Mouse (Mus musculus): ENCODE results near the gene Il6st.
"Not testable (repeated sequence)": the region's sequence is repeated elsewhere in the genome, so short reads cannot be mapped to it uniquely, and the experiment has no call there.

Il6st gene

GRCm38 (mm10) chr13:112463868-112464625, at the start of gene Il6st:
Il6st (plus strand) TSS chr13:112464070.
- DNase-seq (ENCODE audit: low read depth, low spot score), result peak; percentile 89

DNA sequence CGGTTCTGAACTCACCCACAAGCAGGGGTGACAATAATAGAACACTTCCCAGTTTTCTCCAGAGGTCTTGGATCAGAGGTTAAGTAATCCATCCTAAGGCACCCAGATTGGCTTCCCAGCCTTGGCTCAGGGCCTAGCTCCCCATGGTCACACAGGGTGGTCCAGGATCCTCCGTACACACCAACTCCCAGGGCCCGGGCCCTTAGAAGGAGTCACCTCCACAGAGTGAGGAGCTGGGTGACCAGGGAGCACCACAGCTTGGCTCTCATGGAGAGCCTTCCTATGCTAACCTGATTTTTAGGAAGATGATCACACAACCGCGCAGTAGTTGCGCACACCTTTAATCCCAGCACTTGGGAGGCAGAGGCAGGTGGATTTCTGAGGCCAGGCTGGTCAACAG, 48.0 kb upstream of the Il6st start:
- DNase-seq (ENCODE audit: low read depth, low spot score), result no peak

DNA sequence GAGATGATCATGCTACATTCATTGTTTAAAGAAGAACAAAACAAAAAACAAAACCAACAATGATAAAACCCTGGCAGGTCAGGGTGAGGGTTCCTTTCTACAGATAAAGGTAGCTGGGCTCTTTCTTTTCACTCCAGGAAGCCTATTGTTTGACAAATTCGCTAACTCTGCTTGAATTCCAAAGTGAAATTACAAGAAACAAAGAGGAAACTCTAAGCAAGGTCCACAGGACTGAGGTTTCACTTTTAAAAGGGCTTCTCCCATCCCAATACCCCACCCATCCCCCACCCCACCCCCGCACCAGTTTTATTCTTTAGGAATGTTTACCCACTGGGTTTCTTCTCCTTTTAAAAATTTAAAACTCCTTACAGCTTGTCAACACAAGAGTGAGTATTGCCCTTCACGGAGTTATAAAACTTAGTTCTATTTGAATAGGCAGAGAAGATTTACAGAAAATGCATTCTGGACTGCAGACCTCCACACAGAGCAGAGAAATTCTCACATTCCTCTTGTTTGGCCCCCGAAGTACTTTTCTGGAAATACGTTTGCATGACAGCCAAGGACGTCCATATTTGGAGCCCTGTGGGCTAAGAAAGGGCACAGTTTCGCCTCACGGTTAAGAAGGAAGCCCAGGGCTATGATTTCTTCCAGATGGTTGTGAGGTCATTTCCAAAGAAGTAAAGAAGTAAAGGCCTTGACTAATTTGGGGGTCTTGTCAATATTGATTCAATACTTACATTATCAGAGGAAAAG, 47.3 kb upstream of the Il6st start:
- peak; percentile 59 for DNase-seq (ENCODE audit: low read depth, low spot score)

- DNase-seq (ENCODE audit: low read depth, low spot score), result peak; percentile 35
Measured at GRCm38 (mm10) chr13:112417163-112417523, 46.7 kb upstream of the Il6st start.

- DNase-seq (ENCODE audit: low read depth, low spot score), result no peak
Measured at GRCm38 (mm10) chr13:112417861-112418423, 45.9 kb upstream of the Il6st start.

- DNase-seq (ENCODE audit: low read depth, low spot score), result no peak
Measured at GRCm38 (mm10) chr13:112418595-112418994, 45.3 kb upstream of the Il6st start.

DNA sequence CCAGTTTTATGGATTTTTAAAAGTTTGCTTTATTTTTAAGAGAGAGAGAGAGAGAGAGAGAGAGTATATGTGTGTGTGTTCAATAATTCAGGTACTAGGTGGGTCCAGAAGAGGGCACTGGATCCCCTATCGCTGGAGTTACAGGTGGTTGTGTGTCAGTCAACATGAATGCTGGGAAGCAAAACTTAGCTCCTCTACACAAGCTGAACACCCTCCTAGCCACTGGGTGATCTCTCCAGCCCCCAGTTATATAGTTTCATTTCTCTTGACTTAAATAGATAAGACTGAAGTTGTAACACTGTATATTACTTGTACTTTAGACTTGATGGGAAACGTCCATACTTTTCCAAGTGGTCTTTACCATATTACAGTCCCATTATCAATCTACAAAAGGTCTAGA, 39.7 kb upstream of the Il6st start:
- DNase-seq (ENCODE audit: low read depth, low spot score), result no peak

- no peak for DNase-seq (ENCODE audit: low read depth, low spot score)
Measured at GRCm38 (mm10) chr13:112424635-112425034, 39.2 kb upstream of the Il6st start.

GRCm38 (mm10) chr13:112425181-112425654, 38.7 kb upstream of the Il6st start:
- no peak for DNase-seq (ENCODE audit: low read depth, low spot score)

- no peak for DNase-seq (ENCODE audit: low read depth, low spot score)
Measured at GRCm38 (mm10) chr13:112426265-112427135, 37.4 kb upstream of the Il6st start.

- DNase-seq (ENCODE audit: low read depth, low spot score), result not testable (repeated sequence)
Measured at GRCm38 (mm10) chr13:112427136-112427470, 36.8 kb upstream of the Il6st start.

GRCm38 (mm10) chr13:112427521-112427920, 36.3 kb upstream of the Il6st start:
- no peak for DNase-seq (ENCODE audit: low read depth, low spot score)

DNA sequence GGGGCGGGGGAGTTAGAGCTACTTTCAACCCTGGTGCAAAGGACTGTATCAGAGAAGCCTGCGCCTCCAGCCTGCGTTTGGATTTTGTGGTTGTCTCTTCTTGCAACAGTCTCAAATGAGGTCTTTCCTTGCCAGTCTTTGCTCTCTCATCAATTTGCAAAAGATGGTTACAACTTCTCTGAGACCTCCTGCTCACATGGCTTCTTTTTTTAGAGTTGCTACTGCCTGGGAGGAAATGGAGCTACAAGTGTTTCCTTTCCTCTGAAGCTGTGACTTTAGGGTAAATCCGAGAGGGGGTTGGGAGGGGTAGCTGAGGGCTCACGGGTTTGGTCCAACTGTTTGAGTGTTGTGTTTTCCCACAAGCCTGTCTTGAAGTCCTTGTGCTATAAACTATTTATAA, 30.6 kb upstream of the Il6st start:
- DNase-seq (ENCODE audit: low read depth, low spot score), result no peak

- DNase-seq (ENCODE audit: low read depth, low spot score), result no peak
Measured at GRCm38 (mm10) chr13:112435241-112436075, 28.4 kb upstream of the Il6st start.

DNA sequence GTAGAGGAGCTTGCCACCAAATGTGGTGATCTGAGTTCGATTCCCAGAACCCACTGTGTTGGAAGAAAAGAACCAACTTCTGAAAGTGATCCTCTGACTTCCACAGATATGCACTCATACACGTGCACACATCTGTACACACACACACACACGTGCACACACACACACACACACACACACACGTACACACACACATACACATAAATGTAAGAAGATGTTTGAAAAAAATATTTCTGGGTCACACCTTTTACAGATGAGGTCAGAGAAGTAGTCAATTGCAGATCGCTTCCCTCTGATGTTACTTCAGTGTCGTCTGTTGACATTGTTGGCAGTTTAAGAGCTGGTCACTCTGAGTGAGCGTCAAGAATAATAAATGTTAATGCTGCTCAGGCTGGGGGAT, 27.6 kb upstream of the Il6st start:
- no peak for DNase-seq (ENCODE audit: low read depth, low spot score)

GRCm38 (mm10) chr13:112438001-112438868, 25.6 kb upstream of the Il6st start:
- DNase-seq (ENCODE audit: low read depth, low spot score), result no peak

DNA sequence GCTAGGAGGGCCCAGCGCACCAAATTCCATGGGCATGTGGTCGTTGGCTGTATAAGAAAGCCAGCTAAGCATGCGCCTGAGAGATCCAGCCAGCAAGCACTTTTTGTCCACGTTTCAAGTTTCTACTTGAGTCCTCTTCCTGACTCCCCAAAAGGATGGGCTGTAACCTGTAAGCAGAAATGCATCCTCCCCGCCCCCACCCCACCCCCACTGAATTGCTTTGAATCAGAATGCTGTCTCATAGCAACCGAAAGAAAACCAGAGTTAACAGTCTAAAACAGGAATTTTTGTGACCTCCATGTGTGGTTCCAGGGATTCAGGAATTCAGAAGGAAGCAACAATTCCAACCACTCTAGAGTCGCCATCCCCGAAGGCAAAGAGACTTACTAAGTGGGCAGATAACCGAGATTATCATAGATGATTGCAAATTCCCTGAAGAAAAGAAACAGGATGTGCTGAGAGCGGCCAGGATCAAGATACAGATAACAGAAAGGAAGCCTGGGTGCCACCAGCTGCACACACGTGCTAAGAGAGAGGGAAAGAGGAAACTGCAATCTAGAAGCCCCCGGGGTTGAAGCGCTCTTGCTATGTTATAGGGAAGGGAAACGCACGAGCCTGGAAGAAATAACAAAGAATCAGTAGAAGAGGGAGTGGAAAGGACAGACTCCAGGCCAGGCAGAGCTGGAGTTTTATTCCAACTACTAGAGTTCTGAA, 24.6 kb upstream of the Il6st start:
- DNase-seq (ENCODE audit: low read depth, low spot score), result no peak

DNA sequence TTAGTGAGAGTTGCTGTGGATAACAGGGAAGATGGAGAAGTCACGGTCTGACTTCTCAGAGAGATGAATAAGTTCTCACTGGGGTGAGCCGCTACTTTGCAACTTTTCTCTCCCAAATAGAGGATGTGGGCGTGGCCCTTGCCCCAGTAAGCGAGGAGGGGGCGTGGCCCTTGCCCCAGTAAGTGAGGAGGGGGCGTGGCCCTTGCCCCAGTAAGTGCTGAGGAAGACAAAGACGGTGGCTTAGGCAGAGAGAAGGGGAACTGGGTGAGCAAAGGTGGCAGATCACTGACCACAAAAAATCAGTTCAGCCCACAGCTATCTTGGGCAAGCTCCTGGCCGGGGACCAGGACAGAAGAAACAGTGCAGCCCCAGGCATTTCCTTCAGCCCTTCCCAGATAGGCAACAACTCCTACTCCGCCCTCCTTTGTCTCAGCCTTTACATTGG, 23.9 kb upstream of the Il6st start:
- no peak for DNase-seq (ENCODE audit: low read depth, low spot score)

- DNase-seq (ENCODE audit: low read depth, low spot score), result no peak
Measured at GRCm38 (mm10) chr13:112440668-112441067, 23.2 kb upstream of the Il6st start.
